Mouse (Mus musculus) stomach, embryonic 16.5 days (tissue): ENCODE results near the gene Nxnl1. TPM values are rescaled to one million over a fixed set of nuclear protein-coding genes. Genes with fewer than 3 reads are reported as not detected.

Experiments used
- ATAC-seq: fragments of 200-750 bp; cut with Nextera tagmentation; 2 replicates; pipeline ENCODE4 v1.8.0; 2017; ENCODE audit warnings: moderate number of reproducible peaks, moderate TSS enrichment; ENCODE audit not compliant: insufficient read depth, low FRiP score
- H3K27ac ChIP-seq: fragments of 300-500 bp; sonication (generic); 2 replicates; pipeline ENCODE4 v1.5.1; 2014; ENCODE audit warnings: low read length
- H3K27me3 ChIP-seq: fragments of 300-500 bp; sonication (generic); 2 replicates; pipeline ENCODE4 v1.6.1; 2014; ENCODE audit warnings: low read length, control low read depth, mixed read lengths; ENCODE audit not compliant: control insufficient read depth, insufficient read depth
- H3K36me3 ChIP-seq: fragments of 300-500 bp; sonication (generic); 2 replicates; pipeline ENCODE4 v1.6.1; 2014; ENCODE audit warnings: low read length; ENCODE audit not compliant: control insufficient read depth, insufficient read depth
- H3K4me1 ChIP-seq: fragments of 300-500 bp; sonication (generic); 2 replicates; pipeline ENCODE4 v1.6.1; 2014; ENCODE audit warnings: low read length, control low read depth, mixed read lengths; ENCODE audit not compliant: control insufficient read depth, insufficient read depth
- H3K4me2 ChIP-seq: fragments of 300-500 bp; sonication (generic); 2 replicates; pipeline ENCODE4 v1.6.1; 2014; ENCODE audit warnings: low read depth, low read length, mixed read lengths
- H3K4me3 ChIP-seq: fragments of 300-500 bp; sonication (generic); replicated peaks from 2 replicates; pipeline ENCODE4 v1.5.1; 2014; ENCODE audit warnings: mild to moderate bottlenecking, low read length
- H3K9ac ChIP-seq: fragments of 300-500 bp; sonication (generic); 2 replicates; pipeline ENCODE4 v1.6.1; 2014; ENCODE audit warnings: low read length
- H3K9me3 ChIP-seq: fragments of 300-500 bp; sonication (generic); replicated peaks from 2 replicates; pipeline ENCODE4 v1.6.1; 2016; ENCODE audit warnings: low read length, control low read depth; ENCODE audit not compliant: control insufficient read depth
- WGBS: fragments of 180-500 bp; shearing (Covaris S2); extraction: QIAGEN DNeasy Blood & Tissue Kit; methylation state at CpG from one replicate; pipeline ENCODE4 v1.1.7; 2014; 5-methylcytosine and 5-hydroxymethylcytosine counted together
- polyA plus RNA-seq: library from polyadenylated mRNA; unstranded; fragments of >200 nt; fragmentation: Nextera tagmentation; extraction: Ambion mirVana; gene quantifications from 2 replicates; pipeline ENCODE4 v1.2.1, GENCODE M21; 2015

The Nxnl1 gene
- polyA plus RNA-seq, 1 experiment from 2014 or later: 0.08 TPM

- 75% methylated on average over 7 of the region's 7 CpGs for WGBS
Measured at GRCm38 (mm10) chr8:71574426-71574825, 8.0 kb upstream of the Nxnl1 start.

DNA sequence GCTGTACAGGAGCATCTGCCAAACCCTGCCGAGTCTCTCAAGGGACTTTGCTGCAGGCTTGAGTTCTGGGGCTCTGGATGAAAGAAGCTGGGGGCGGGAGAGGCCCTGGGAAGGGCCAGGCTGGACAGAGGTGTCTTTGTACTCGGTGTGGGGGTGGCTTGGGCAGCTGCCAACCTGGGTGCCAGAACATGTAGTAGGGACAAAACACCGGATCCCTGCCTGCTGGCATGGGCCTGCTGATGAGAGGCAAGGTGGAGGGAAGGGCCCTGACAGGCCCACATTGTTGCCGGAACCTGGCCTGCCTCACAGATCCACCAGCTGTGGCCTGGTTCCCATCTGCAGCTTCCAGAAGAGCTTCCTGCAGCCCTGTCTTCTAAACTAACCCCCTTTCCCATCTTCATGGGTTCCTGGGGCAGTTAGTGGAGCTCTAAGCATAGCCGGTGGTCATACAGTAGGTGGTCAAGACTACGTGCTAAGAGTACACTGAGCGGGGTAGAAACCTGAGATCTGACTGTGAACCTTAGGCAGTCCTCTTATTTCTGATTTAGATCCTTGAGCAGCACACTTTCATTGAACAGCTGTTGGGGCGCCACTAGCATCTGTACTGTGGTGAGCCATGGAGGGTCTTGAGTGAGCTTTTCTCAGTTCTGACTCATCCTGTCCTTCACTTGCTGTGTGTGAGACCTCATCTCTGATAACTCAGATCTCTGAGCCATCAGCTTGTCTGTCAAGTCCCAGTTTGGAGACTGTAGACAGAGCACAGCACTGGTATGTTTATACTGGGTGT lies 6.6 kb upstream of the Nxnl1 start:
- WGBS: 67% methylated on average over 9 of the region's 9 CpGs
- H3K36me3 ChIP-seq: no peaks in the 10 kb centered on the region
- no peak for ATAC-seq
- peak overlapping the region; percentile 52; the same call in 1 of the 2 replicates for H3K27ac ChIP-seq
- H3K4me3 ChIP-seq: no peak overlapping the region
- H3K9me3 ChIP-seq: no peaks in the 10 kb centered on the region
- no peaks in the 10 kb centered on the region for H3K27me3 ChIP-seq
- 0 out of 2 replicates have a peak overlapping the region, but pooled peaks have one; percentile 2 for H3K4me2 ChIP-seq
- H3K4me1 ChIP-seq: peaks cover 17% of the 10 kb centered on the region
- H3K9ac ChIP-seq: peak overlapping the region; percentile 22; the same call in 1 of the 2 replicates

More at GRCm38 (mm10) chr8:71574426-71574825, 8.0 kb upstream of the Nxnl1 start:
- ATAC-seq: no peak
- Histone ChIP-seq H3K4me1 (peaks cover 7% of the 10 kb centered on the region), H3K9ac (no peak overlapping the region), H3K27ac (no peak overlapping the region), H3K27me3 (no peaks in the 10 kb centered on the region), H3K4me2 (no peak overlapping the region), H3K4me3 (no peak overlapping the region), H3K9me3 (no peaks in the 10 kb centered on the region), H3K36me3 (no peaks in the 10 kb centered on the region)

DNA sequence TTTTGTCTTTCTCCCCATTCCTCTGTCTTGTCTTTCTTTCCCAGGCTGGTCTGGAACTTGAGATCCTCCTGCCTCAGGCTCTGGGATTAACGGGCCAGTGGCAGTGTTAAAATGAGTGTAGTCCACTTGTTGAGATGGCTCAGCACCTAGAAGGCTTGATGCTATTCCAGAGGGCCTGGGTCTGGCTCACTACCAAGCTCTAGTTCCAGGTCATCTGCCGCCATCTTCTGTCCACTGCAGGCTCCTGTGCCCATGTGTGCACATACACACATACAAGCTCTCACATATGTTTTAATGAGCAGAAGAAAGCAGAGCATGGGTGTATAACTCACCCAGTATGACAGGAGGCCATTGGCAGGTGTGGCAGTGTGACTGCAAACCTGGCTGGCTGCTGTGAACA lies 5.7 kb upstream of the Nxnl1 start:
- H3K4me3 ChIP-seq: no peak overlapping the region
- 89% methylated on average over 2 of the region's 2 CpGs for WGBS
- no peak overlapping the region for H3K4me2 ChIP-seq
- H3K36me3 ChIP-seq: no peaks in the 10 kb centered on the region
- no peak overlapping the region for H3K9ac ChIP-seq
- ATAC-seq: no peak
- no peak overlapping the region; the same call in 1 of the 2 replicates for H3K27ac ChIP-seq
- H3K9me3 ChIP-seq: no peaks in the 10 kb centered on the region
- no peaks in the 10 kb centered on the region for H3K27me3 ChIP-seq
- H3K4me1 ChIP-seq: peaks cover 17% of the 10 kb centered on the region

DNA sequence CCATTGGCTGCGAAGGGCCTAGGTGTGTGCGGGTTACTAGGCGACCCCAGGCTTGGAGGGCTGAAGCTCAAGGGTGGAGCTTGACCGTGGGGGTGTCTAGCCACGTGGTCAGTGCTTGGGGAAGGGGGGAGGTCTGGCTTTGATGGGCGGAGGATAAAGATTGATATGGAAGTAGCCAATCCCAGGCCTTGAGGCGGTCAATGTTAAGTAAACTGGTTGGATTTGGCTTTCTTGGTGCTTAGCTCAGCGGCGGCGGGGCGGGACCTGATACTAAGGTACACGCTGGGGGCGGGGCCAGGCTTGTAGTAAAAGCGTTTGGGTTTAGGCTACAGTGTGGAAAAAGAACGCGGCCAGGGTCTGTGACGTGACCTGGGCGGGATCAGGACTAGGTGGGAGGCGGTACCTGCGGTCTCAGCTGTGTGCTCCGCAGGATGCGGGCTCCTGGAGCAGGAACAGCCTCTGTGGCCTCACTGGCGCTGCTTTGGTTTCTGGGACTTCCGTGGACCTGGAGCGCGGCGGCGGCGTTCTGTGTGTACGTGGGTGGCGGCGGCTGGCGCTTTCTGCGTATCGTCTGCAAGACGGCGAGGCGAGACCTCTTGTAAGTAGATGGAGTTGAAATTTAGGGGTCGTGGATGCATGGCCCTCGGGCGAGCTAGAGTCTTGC lies 4.0 kb upstream of the Nxnl1 start:
- no peaks in the 10 kb centered on the region for H3K36me3 ChIP-seq
- H3K4me2 ChIP-seq: peak overlapping the region; percentile 85

DNA sequence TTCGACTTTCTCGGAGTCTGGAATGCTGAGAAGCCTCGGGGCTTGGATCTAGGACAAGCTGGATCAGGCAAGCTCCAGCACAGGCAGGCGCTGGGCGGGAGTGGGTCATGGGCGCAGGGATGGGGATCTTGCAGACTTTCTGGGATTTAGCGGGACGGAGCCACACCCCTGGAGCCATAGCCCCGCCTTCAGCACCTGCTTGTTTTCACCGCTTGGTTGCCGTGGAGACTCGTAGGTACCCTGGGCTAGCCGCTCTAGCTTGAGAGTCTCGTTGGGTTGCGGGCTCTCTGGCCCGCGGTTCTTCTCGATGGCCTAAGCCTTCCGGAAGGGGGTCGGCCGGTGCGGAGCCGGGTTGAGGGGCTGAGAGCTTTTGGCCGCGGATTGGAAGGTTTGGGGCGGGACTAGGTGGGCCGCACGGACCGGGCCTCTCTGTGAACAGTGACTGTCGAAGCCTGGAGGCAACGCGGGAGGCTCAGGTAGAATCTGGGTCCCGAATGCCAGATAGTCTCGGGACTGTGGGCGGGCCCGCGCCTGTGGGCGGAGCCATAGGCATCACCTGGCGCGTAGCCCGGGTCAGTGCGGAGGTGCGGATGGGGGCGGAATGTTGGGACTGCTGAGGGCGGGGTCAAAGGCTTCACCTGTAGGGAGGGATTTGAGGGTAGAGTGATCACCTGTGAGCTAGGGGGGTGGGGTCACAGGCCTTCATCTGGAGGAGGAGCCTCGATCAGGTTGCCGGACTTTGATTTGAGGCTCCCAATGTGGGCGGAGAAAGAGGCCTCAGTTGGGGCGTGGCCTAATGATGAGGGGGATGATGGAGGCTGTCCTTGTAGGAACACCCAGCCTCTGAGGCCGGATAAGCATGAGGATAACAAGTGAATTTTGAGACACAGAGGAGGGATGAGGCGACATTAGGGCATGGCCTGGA lies 3.2 kb upstream of the Nxnl1 start:
- peak overlapping the region; percentile 66 for H3K4me3 ChIP-seq
- H3K9ac ChIP-seq: peak overlapping the region; percentile 75
- peak overlapping the region; percentile 93 for H3K27ac ChIP-seq
- ATAC-seq: peak; percentile 84
- no peaks in the 10 kb centered on the region for H3K9me3 ChIP-seq
- no peaks in the 10 kb centered on the region for H3K36me3 ChIP-seq
- H3K27me3 ChIP-seq: peaks cover 3% of the 10 kb centered on the region; the same call in 1 of the 2 replicates
- peak overlapping the region; percentile 85 for H3K4me2 ChIP-seq
- peaks cover 17% of the 10 kb centered on the region for H3K4me1 ChIP-seq
- under 1% methylated on average over 51 of the region's 51 CpGs for WGBS

More for the DNA sequence above, 4.0 kb upstream of the Nxnl1 start:
- peak overlapping the region; percentile 93 for H3K27ac ChIP-seq
- peak overlapping the region; percentile 66 for H3K4me3 ChIP-seq
- peaks cover 17% of the 10 kb centered on the region for H3K4me1 ChIP-seq
- peak overlapping the region; percentile 79 for H3K9ac ChIP-seq
- under 1% methylated on average over 41 of the region's 41 CpGs for WGBS
- H3K27me3 ChIP-seq: peaks cover 3% of the 10 kb centered on the region; the same call in 1 of the 2 replicates
- peak; percentile 89 for ATAC-seq
- H3K9me3 ChIP-seq: no peaks in the 10 kb centered on the region

DNA sequence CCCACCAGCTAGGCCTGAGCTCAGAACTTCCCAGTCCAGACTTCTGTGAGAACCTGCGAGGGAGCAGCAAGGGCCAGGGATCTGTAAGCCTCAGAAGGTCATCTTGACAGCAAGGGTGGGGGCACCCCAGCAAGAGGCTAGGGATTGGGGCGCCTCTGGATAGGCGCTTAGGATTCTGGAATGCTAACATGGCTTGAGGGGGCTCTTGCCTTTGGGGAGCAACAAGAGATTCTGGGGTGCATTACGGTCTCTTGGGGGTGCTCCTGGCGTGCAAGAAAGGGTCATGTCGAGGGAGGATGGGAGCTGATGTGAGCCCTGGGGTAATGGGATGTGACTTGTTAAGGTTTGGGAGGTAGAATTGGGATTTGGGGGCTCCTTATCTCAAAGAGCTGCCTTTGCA lies 2.5 kb upstream of the Nxnl1 start:
- H3K4me2 ChIP-seq: peak overlapping the region; percentile 85
- H3K9ac ChIP-seq: peak overlapping the region; percentile 75
- no peaks in the 10 kb centered on the region for H3K36me3 ChIP-seq
- H3K4me3 ChIP-seq: peak overlapping the region; percentile 66
- no peaks in the 10 kb centered on the region for H3K9me3 ChIP-seq
- H3K27me3 ChIP-seq: peaks cover 3% of the 10 kb centered on the region; the same call in 1 of the 2 replicates
- 21% methylated on average over 6 of the region's 6 CpGs for WGBS
- no peak for ATAC-seq
- peak overlapping the region; percentile 92 for H3K27ac ChIP-seq
- peaks cover 17% of the 10 kb centered on the region for H3K4me1 ChIP-seq

GRCm38 (mm10) chr8:71568387-71568937 lies 2.1 kb upstream of the Nxnl1 start, which contains the start of gene Slc27a1:
Gene Slc27a1, plus strand, starts transcription at chr8:71568882.
- peaks cover 17% of the 10 kb centered on the region for H3K4me1 ChIP-seq
- ATAC-seq: no peak
- peak within 1 kb of the TSS; percentile 66 for H3K4me3 ChIP-seq
- peaks cover 3% of the 10 kb centered on the region; the same call in 1 of the 2 replicates for H3K27me3 ChIP-seq
- H3K36me3 ChIP-seq: no peaks in the 10 kb centered on the region
- peak within 1 kb of the TSS; percentile 75 for H3K9ac ChIP-seq
- H3K27ac ChIP-seq: peak within 1 kb of the TSS; percentile 92
- H3K4me2 ChIP-seq: peak within 1 kb of the TSS; percentile 85
- WGBS: 16% methylated on average over 13 of the region's 13 CpGs
- H3K9me3 ChIP-seq: no peaks in the 10 kb centered on the region

DNA sequence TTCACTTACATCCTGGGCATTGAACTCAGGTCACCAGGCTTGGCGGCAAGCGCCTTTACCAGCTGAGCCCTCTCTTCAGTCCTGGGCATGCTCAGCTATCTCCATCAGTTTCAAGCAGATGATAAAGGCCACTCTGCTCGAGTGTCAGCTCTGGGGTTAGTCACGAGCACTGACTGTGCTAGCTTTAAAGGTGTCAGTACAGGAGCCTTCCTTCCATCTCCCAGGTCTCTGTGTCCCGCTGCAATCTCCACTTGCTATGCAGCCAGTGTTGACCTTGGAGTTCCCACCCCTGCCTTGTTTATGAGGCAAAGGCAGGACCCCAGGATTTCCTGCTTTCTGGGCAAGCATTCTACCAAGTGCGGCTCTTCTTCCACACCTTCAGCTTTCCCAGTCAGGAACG lies 1.2 kb upstream of the Nxnl1 start:
- Histone ChIP-seq H3K9me3 (no peaks in the 10 kb centered on the region), H3K4me2 (no peak overlapping the region), H3K27ac (no peak overlapping the region), H3K4me1 (peaks cover 24% of the 10 kb centered on the region), H3K27me3 (peaks cover 5% of the 10 kb centered on the region; the same call in 1 of the 2 replicates), H3K9ac (no peak overlapping the region), H3K36me3 (no peaks in the 10 kb centered on the region), H3K4me3 (no peak overlapping the region)
- no peak for ATAC-seq
- whole genome bisulfite sequencing: 71% methylated on average over 7 of the region's 7 CpGs
